Mouse (Mus musculus): ENCODE results near the gene Nnmt.
A peak's percentile ranks its signal among the peaks of the same experiment; 100 is the strongest.

The Nnmt gene

GRCm38 (mm10) chr9:48604939-48605598, at the start of gene Nnmt:
Gene Nnmt (minus strand): TSS chr9:48605153.
- DNase-seq (ENCODE audit: low read depth): no peak

- DNase-seq (ENCODE audit: low read depth): no peak
Measured at GRCm38 (mm10) chr9:48654730-48655129, 49.8 kb upstream of the Nnmt start.

- no peak for DNase-seq (ENCODE audit: low read depth)
Measured at GRCm38 (mm10) chr9:48653399-48654070, 48.6 kb upstream of the Nnmt start.

GRCm38 (mm10) chr9:48652026-48652425, 47.1 kb upstream of the Nnmt start:
- DNase-seq (ENCODE audit: low read depth): no peak

- no peak for DNase-seq (ENCODE audit: low read depth)
Measured at GRCm38 (mm10) chr9:48650846-48651245, 45.9 kb upstream of the Nnmt start.

- DNase-seq (ENCODE audit: low read depth): no peak
Measured at GRCm38 (mm10) chr9:48649851-48650685, 45.1 kb upstream of the Nnmt start.

GRCm38 (mm10) chr9:48649098-48649766, 44.3 kb upstream of the Nnmt start:
- no peak for DNase-seq (ENCODE audit: low read depth)

GRCm38 (mm10) chr9:48648285-48649097, 43.5 kb upstream of the Nnmt start:
- DNase-seq (ENCODE audit: low read depth): no peak

- no peak for DNase-seq (ENCODE audit: low read depth)
Measured at GRCm38 (mm10) chr9:48647648-48648284, 42.8 kb upstream of the Nnmt start.

- no peak for DNase-seq (ENCODE audit: low read depth)
Measured at GRCm38 (mm10) chr9:48646781-48647647, 42.1 kb upstream of the Nnmt start.

- peak; percentile 87 for DNase-seq (ENCODE audit: low read depth)
Measured at GRCm38 (mm10) chr9:48646251-48646650, 41.3 kb upstream of the Nnmt start.

GRCm38 (mm10) chr9:48645648-48646126, 40.7 kb upstream of the Nnmt start:
- DNase-seq (ENCODE audit: low read depth): no peak

- peak; percentile 78 for DNase-seq (ENCODE audit: low read depth)
Measured at GRCm38 (mm10) chr9:48644926-48645647, 40.1 kb upstream of the Nnmt start.

GRCm38 (mm10) chr9:48644376-48644775, 39.4 kb upstream of the Nnmt start:
- DNase-seq (ENCODE audit: low read depth): no peak

- DNase-seq (ENCODE audit: low read depth): no peak
Measured at GRCm38 (mm10) chr9:48641636-48642035, 36.7 kb upstream of the Nnmt start.

GRCm38 (mm10) chr9:48640881-48641280, 35.9 kb upstream of the Nnmt start:
- no peak for DNase-seq (ENCODE audit: low read depth)

GRCm38 (mm10) chr9:48638176-48638803, 33.3 kb upstream of the Nnmt start:
- DNase-seq (ENCODE audit: low read depth): no peak

- DNase-seq (ENCODE audit: low read depth): no peak
Measured at GRCm38 (mm10) chr9:48637161-48637560, 32.2 kb upstream of the Nnmt start.
